ENCODE assay signal across 31 mouse cellular contexts in genomic region chr17:88786881-88787280, GRCm38 (mm10). TPM values are rescaled to one million over a fixed set of nuclear protein-coding genes. Genes with fewer than 3 reads are reported as not detected.
"Had no signal": no experiment of that assay in that cellular context is flagged by ENCODE, and none has a peak within 500 bp of the region (broad histone marks: within the 10 kb centered on the region; RNA-seq: fewer than 3 reads in every experiment).

No protein-coding gene starts in this region.

- H3K27me3 ChIP-seq: hindbrain, embryonic 13.5 days; hindbrain, embryonic 15.5 days had no signal

- DNase-seq: gastrocnemius, postnatal 14 days; gastrocnemius, postnatal 36 days; heart, adult 18-20 months; heart, postnatal 14 days; heart, postnatal 36 days; kidney, adult 11 months; kidney, adult 2 months; kidney, adult 9 months; kidney, postnatal 14 days; kidney, postnatal 36 days; layer of hippocampus, adult 9-11 months; layer of hippocampus, postnatal 36 days; liver; liver, embryonic 13.5 days had no signal

- H3K9me3 ChIP-seq: heart, embryonic 10.5 days; heart, embryonic 12.5 days; hindbrain, embryonic 13.5 days; hindbrain, embryonic 15.5 days; kidney, embryonic 15.5 days; limb, embryonic 10.5 days; limb, embryonic 12.5 days; liver, embryonic 13.5 days had no signal

- H3K4me1 ChIP-seq: liver, embryonic 13.5 days had no signal

- ATAC-seq: hindbrain, postnatal 0 days; intestine, embryonic 16.5 days had no signal

- H3K4me2 ChIP-seq: heart, embryonic 12.5 days; hindbrain, embryonic 13.5 days; hindbrain, embryonic 15.5 days; kidney, embryonic 15.5 days; limb, embryonic 12.5 days; liver, embryonic 11.5 days; liver, embryonic 13.5 days had no signal

- H3K27ac ChIP-seq: heart, embryonic 10.5 days; hindbrain, embryonic 13.5 days; hindbrain, embryonic 15.5 days; hindbrain, postnatal 0 days; kidney, embryonic 15.5 days; kidney, postnatal 0 days; limb, embryonic 10.5 days; limb, embryonic 12.5 days; liver, embryonic 13.5 days had no signal

- H3K4me3 ChIP-seq: heart, embryonic 10.5 days; heart, embryonic 12.5 days; hindbrain, embryonic 13.5 days; hindbrain, embryonic 15.5 days; kidney, embryonic 15.5 days; limb, embryonic 10.5 days; limb, embryonic 12.5 days; liver, embryonic 13.5 days had no signal

- H3K36me3 ChIP-seq: heart, embryonic 10.5 days; heart, embryonic 12.5 days; hindbrain, embryonic 13.5 days; hindbrain, embryonic 15.5 days; kidney, embryonic 15.5 days; limb, embryonic 10.5 days; limb, embryonic 12.5 days; liver, embryonic 13.5 days had no signal

- H3K9ac ChIP-seq: heart, embryonic 12.5 days; hindbrain, embryonic 13.5 days; hindbrain, embryonic 15.5 days; kidney, embryonic 15.5 days; limb, embryonic 12.5 days; liver, embryonic 13.5 days had no signal

RNA-seq across cellular contexts. Expression of gene Lhcgr, which starts 4.9 kb away (rescaled TPM):
- total RNA-seq: gastrocnemius, adult 18-20 months; gastrocnemius, adult 8-10 months; gastrocnemius, postnatal 14 days; gastrocnemius, postnatal 36 days; heart, adult 8-10 months had no signal
- polyA plus RNA-seq: heart, embryonic 14.5 days; heart, embryonic 16.5 days; large intestine, adult 2 months; liver, embryonic 11.5 days; liver, embryonic 13.5 days had no signal
